Mouse (Mus musculus) liver, adult 2 months (tissue): ENCODE measurements around the gene Tmem179.

Experiments
- CTCF ChIP-seq: fragments of 200-500 bp; IDR thresholded peaks from 2 replicates; pipeline ENCODE4 v1.5.1; 2011; ENCODE audit warnings: low read depth, low read length, control low read depth
- POLR2A ChIP-seq: fragments of 200-500 bp; IDR thresholded peaks from 2 replicates; pipeline ENCODE4 v1.6.1; 2011; ENCODE audit warnings: low read length, control low read depth; ENCODE audit not compliant: insufficient read depth; ENCODE audit errors: extremely low read depth

- TF ChIP-seq CTCF: no peak
- TF ChIP-seq POLR2A: no peak
Observed at GRCm38 (mm10) chr12:112540321-112540720, 23.8 kb upstream of the Tmem179 start.
